Mouse (Mus musculus) thymus, adult 2 months (tissue): ENCODE measurements around the gene Nsmce3. TPM values are rescaled to one million over a fixed set of nuclear protein-coding genes. Genes with fewer than 3 reads are reported as not detected.
A peak's percentile ranks its signal among the peaks of the same experiment; 100 is the strongest.

ENCODE experiments used
- DNase-seq: peaks from one replicate; pipeline ENCODE4 v3.0.0; 2021
- H3K27ac ChIP-seq: fragments of 200-500 bp; 2 replicates; pipeline ENCODE4 v1.5.1; 2012; ENCODE audit warnings: low read length, control low read depth; ENCODE audit not compliant: control insufficient read depth, insufficient read depth
- H3K27me3 ChIP-seq: fragments of 200-500 bp; 2 replicates; pipeline ENCODE4 v1.6.1; 2012; ENCODE audit warnings: mild to moderate bottlenecking, low read length, moderate library complexity, mixed read lengths; ENCODE audit not compliant: control insufficient read depth, insufficient read depth
- H3K36me3 ChIP-seq: fragments of 200-500 bp; 2 replicates; pipeline ENCODE4 v1.6.1; 2012; ENCODE audit warnings: mild to moderate bottlenecking, low read length, moderate library complexity; ENCODE audit not compliant: control insufficient read depth, insufficient read depth
- H3K4me1 ChIP-seq: fragments of 200-500 bp; replicated peaks from 2 replicates; pipeline ENCODE4 v1.6.1; 2012; ENCODE audit warnings: low read length; ENCODE audit not compliant: control insufficient read depth, insufficient read depth
- H3K4me3 ChIP-seq: fragments of 200-500 bp; 2 replicates; pipeline ENCODE4 v1.5.1; 2012; ENCODE audit warnings: mild to moderate bottlenecking, low read length, control low read depth, moderate library complexity; ENCODE audit not compliant: control insufficient read depth, insufficient read depth
- CTCF ChIP-seq: fragments of 200-500 bp; IDR thresholded peaks from 2 replicates; pipeline ENCODE4 v1.5.1; 2012; ENCODE audit warnings: mild to moderate bottlenecking, control low read depth, low read length, moderate library complexity, borderline replicate concordance; ENCODE audit not compliant: control insufficient read depth, poor library complexity, insufficient read depth; ENCODE audit errors: extremely low read depth
- POLR2A ChIP-seq: fragments of 200-500 bp; IDR thresholded peaks from 2 replicates; pipeline ENCODE4 v1.6.1; 2012; ENCODE audit warnings: mild to moderate bottlenecking, low read length, control low read depth, moderate library complexity; ENCODE audit not compliant: control insufficient read depth, poor library complexity, insufficient read depth; ENCODE audit errors: extremely low read depth
- WGBS: fragments of 180-500 bp; shearing (Covaris S2); methylation state at CpG from one replicate; pipeline ENCODE4 v1.1.7; 2018; 5-methylcytosine and 5-hydroxymethylcytosine counted together
- polyA plus RNA-seq: library from polyadenylated mRNA; depleted of rRNA; stranded (reverse); fragments of >200 nt; gene quantifications from 2 replicates; pipeline ENCODE4 v1.2.3, GENCODE M21; 2012

The Nsmce3 gene
- polyA plus RNA-seq, 1 experiment: 6.3 TPM

GRCm38 (mm10) chr7:64884187-64884862 lies 11.5 kb upstream of the Nsmce3 start:
- Histone ChIP-seq H3K27ac (no peak overlapping the region), H3K27me3 (no peaks in the 10 kb centered on the region), H3K36me3 (no peaks in the 10 kb centered on the region), H3K4me1 (no peaks in the 10 kb centered on the region), H3K4me3 (no peak overlapping the region)
- no peak for DNase-seq
- TF ChIP-seq CTCF (no peak), POLR2A (no peak)
- WGBS: 85% methylated on average over 11 of the region's 11 CpGs

- Histone ChIP-seq H3K27me3 (no peaks in the 10 kb centered on the region), H3K4me1 (no peaks in the 10 kb centered on the region), H3K36me3 (no peaks in the 10 kb centered on the region), H3K27ac (no peak overlapping the region), H3K4me3 (no peak overlapping the region)
- TF ChIP-seq CTCF (no peak), POLR2A (no peak)
- no peak for DNase-seq
- 81% methylated on average over 6 of the region's 6 CpGs for WGBS
Measured at GRCm38 (mm10) chr7:64882243-64882642, 9.4 kb upstream of the Nsmce3 start.

- H3K36me3 ChIP-seq: no peaks in the 10 kb centered on the region
- WGBS: 7% methylated on average over 7 of the region's 7 CpGs
- H3K27ac ChIP-seq: no peak overlapping the region
- H3K4me3 ChIP-seq: no peak overlapping the region
- no peaks in the 10 kb centered on the region for H3K4me1 ChIP-seq
- no peak for TF ChIP-seq CTCF
- no peak for TF ChIP-seq POLR2A
- H3K27me3 ChIP-seq: no peaks in the 10 kb centered on the region
- DNase-seq: no peak
Measured at GRCm38 (mm10) chr7:64881387-64881786, 8.6 kb upstream of the Nsmce3 start.

GRCm38 (mm10) chr7:64880415-64880814 lies 7.6 kb upstream of the Nsmce3 start:
- no peaks in the 10 kb centered on the region for H3K27me3 ChIP-seq
- H3K4me1 ChIP-seq: no peaks in the 10 kb centered on the region
- H3K4me3 ChIP-seq: no peak overlapping the region
- TF ChIP-seq CTCF: no peak
- 93% methylated on average over 5 of the region's 5 CpGs for WGBS
- DNase-seq: no peak
- no peaks in the 10 kb centered on the region for H3K36me3 ChIP-seq
- no peak overlapping the region for H3K27ac ChIP-seq

GRCm38 (mm10) chr7:64874941-64875340 lies 2.1 kb upstream of the Nsmce3 start:
- H3K27me3 ChIP-seq: no peaks in the 10 kb centered on the region
- TF ChIP-seq CTCF: no peak
- no peak for TF ChIP-seq POLR2A
- no peaks in the 10 kb centered on the region for H3K36me3 ChIP-seq
- no peak overlapping the region for H3K4me3 ChIP-seq
- 88% methylated on average over 4 of the region's 4 CpGs for WGBS
- no peak overlapping the region for H3K27ac ChIP-seq
- DNase-seq: no peak
- peaks cover 6% of the 10 kb centered on the region for H3K4me1 ChIP-seq

- no peaks in the 10 kb centered on the region for H3K36me3 ChIP-seq
Measured at GRCm38 (mm10) chr7:64873266-64873665, 469 bp upstream of the Nsmce3 start.

More at GRCm38 (mm10) chr7:64873266-64873665, 469 bp upstream of the Nsmce3 start:
- no peak for TF ChIP-seq CTCF
- no peak for TF ChIP-seq POLR2A
- 58% methylated on average over 11 of the region's 11 CpGs for WGBS
- Histone ChIP-seq H3K27ac (no peak overlapping the region), H3K27me3 (no peaks in the 10 kb centered on the region), H3K4me3 (no peak overlapping the region), H3K4me1 (peaks cover 6% of the 10 kb centered on the region)
- peak; percentile 6 for DNase-seq
